Mouse (Mus musculus): Measurements from ENCODE around the gene Dvl2.

Gene Dvl2

DNA sequence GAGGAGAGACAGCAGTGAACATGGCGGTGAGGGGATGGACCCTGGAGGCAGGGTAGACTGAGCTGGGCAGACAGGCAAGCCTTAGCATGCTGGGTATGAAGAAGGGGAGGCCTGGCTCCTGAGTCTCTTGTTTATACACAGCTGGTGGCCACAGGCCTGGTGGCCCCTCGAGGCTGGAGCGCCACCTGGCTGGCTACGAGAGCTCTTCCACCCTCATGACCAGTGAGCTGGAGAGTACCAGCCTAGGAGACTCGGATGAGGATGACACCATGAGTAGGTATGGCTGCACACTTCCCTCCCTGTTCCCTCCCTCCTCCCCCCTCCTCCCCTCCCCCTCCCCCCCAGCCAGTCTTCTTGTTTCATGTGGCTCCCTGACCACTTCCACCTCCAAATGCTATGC lies 5.1 kb downstream of the Dvl2 start:
- in situ Hi-C loops (cut with MboI, MseI), result no loop called here

DNA sequence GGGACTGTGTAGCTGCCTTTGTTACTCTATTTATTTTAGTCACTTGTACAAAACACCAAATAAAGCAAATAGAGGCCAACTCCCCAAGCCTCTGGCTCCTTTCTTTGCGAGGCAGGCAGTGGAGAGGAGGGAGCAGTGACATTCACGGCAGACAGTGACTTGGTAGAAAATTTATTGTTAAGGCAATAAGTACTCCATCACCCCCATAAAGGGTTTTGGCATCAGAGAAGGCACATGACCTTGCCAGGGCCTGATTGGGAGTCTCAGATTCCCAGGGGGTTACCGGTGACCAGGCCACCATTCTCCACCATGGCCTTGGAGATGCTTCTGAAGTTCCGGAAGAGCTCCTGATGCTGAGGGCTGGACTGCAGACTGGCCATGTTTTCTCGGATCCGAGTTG lies 9.6 kb downstream of the Dvl2 start:
- in situ Hi-C loops (cut with MboI, MseI), result loop anchor here (10.0 kb wide), 1 partner anchor 595 kb away; the partner anchor contains the start of gene Kdm6b

GRCm38 (mm10) chr11:70010548-70010947 lies 10.2 kb downstream of the Dvl2 start:
- in situ Hi-C loops (cut with MboI, MseI), result loop anchor here (10.0 kb wide), 1 partner anchor 596 kb away; the partner anchor contains the start of gene Kdm6b

- in situ Hi-C loops (cut with MboI, MseI), result loop anchor here (10.0 kb wide), 1 partner anchor 596 kb away; the partner anchor contains the start of gene Kdm6b
These were observed 10.6 kb downstream of the Dvl2 start for GRCm38 (mm10) chr11:70010961-70011360.

DNA sequence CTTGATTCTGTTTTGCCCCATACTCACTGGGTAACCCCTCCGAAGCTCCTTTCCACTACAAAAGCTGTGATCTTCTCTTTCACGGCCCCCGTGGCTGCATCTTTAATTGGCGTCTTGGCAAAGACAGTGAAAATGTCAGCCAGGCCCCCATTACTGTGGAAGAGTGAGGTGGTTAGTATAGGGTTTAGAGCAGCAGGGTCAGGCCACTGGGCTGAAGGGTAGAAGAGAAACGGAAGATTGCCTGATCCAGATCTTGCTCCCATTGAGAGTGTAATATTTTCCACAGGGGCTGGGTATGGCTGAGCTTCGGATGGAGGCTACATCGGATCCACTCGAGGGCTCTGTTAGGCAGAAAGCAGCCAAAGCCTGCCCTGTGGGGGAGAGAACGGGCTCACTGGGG lies 12.5 kb downstream of the Dvl2 start:
- in situ Hi-C loops (cut with MboI, MseI), result loop anchor here (10.0 kb wide), 1 partner anchor 598 kb away; the partner anchor contains the start of gene Kdm6b

GRCm38 (mm10) chr11:70013408-70013807 lies 13.0 kb downstream of the Dvl2 start:
- in situ Hi-C loops (cut with MboI, MseI), result loop anchor here (10.0 kb wide), 1 partner anchor 599 kb away; the partner anchor contains the start of gene Kdm6b

GRCm38 (mm10) chr11:70014051-70014450 lies 13.7 kb downstream of the Dvl2 start:
- in situ Hi-C loops (cut with MboI, MseI), result loop anchor here (10.0 kb wide), 1 partner anchor 599 kb away; the partner anchor contains the start of gene Kdm6b

DNA sequence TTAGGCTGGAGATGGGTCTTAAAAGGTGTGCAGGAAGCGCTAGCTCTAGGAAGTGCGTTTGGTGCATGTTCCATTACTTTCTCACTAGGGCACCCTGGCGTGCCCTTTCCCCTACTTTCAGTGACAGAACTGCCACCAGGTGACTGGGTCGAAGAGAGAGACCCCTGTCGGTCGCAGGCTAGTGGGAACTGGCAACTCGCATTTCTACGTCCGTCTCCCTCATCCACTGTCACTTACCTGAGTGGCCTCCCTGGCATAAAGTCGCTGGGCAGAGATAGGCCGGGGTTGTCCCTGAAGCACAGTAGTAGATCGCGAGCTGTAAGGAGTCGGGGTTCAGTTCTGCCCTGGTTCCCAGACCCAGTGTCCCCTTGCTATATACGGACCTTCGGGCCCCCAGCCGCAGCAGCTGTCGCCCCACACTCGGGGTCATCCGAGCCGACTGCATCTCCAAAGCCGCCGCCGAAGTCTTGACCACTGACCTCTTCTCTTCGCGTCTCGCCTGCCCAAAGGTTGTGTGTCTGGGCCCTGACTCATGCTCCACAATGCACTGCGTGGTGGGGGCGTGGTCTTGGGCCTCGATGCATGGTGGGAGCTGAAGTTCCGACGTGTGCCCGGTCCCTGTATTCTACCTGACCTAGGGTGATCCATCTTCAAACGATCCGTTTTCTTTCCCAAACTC lies 14.6 kb downstream of the Dvl2 start, which contains the start of gene Acadvl:
Acadvl (minus strand) TSS at position 532 of the 679 bp plus-strand sequence.
- in situ Hi-C loops (cut with MboI, MseI), result loop anchor here (10.0 kb wide), 1 partner anchor 600 kb away; the partner anchor contains the start of gene Kdm6b

DNA sequence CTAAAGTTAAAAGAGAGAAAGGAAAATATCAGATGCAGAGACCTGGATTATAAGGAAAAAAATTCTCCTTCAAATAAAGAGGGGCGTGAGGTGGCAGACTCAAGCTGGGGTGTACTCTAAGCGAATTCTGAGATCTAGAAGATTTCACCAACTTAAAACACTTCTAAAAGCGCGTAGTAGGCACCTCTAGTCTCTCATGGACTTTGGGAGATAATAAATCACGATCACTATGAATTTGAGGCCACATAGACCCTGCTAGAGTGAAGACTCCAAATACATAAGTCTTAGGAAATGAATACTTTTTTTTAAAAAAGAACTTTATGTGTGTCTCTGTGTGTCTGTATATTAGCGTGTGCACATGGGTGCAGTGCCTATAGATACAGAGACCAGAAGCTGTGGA lies 15.3 kb downstream of the Dvl2 start:
- in situ Hi-C loops (cut with MboI, MseI), result loop anchor here (10.0 kb wide), 1 partner anchor 601 kb away; the partner anchor contains the start of gene Kdm6b

DNA sequence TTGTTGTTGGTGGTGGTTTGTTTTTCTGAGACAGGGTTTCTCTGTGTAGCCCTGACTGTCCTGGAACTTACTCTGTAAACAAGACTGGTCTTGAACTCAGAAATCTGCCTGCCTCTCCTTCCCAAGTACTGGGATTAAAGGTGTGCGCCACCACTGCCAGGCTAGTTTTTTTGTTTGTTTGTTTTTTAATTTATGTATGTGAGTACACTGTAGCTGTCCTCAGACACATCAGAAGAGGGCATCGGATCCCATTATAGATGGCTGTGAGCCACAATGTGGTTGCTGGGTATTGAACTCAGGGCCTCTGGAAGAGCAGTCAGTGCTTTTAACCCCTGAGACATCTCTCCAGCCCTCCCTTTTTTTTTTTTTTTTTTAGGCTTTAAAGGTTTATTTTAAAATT lies 15.8 kb downstream of the Dvl2 start:
- in situ Hi-C loops (cut with MboI, MseI), result loop anchor here (10.0 kb wide), 1 partner anchor 601 kb away; the partner anchor contains the start of gene Kdm6b

DNA sequence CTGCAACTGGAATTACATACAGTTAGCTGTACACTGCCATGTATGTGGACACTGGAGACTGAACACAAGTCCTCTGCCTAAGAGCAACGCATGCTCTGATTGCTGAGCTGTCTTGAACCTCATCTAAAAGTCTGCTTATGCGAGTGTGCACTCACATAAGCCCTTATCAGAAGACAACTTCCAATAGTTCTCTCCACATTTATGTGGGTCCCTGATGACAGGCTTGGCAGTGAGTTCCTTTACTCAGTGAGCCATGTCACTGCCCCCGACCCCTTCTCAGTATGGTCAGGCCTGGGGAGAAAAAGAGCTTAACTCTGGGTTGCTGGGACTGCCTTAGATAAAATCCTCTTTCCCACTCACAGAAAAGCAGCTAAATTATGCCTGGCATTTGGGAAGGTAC lies 16.3 kb downstream of the Dvl2 start, which contains the start of gene Dlg4:
Dlg4 (plus strand) TSS at position 274 of the 400 bp plus-strand sequence.
- in situ Hi-C loops (cut with MboI, MseI), result loop anchor here (10.0 kb wide), 1 partner anchor 602 kb away; the partner anchor contains the start of gene Kdm6b

GRCm38 (mm10) chr11:70017199-70017767 lies 16.9 kb downstream of the Dvl2 start:
- in situ Hi-C loops (cut with MboI, MseI), result loop anchor here (10.0 kb wide), 1 partner anchor 602 kb away; the partner anchor contains the start of gene Kdm6b

DNA sequence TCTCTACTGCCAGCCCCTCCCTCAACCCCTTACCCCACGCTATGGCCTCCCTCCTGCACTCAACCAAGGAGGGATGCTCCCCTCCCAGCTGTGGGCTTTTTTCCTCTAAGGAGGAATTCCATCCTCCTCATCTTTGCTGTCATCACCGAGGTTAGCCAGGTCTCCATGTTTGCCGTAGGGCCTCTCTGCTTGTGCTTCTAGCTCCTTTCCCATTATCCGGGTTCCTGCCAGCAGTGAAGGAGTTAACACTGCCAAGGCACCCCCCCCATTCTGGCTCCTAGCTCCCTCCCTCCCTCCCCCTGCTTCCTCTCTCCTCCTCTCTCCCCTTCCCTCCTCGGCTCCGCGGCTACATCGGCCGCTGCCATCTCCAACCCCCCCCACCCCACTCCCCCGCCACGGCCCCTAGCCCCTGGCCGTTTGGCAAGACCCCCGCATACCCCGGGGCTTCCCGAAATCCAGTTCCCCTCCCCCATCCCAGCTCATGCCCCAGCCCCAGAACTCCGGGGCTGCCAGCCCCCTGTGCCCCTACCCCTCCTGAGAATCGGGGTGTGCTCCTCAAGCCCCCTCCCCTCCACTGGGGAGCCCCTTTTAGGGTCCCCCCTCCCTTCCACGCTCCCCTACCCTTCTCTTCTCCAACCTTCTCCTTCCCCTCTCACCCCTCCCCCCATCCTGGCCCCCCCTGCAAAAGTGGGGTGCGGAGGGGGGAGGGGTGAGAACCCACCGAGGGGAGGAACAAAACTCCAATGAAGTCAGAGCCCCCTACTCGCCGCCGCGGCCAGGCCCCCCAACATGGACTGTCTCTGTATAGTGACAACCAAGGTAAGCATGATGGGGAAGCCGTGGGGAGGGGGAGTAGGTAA lies 18.0 kb downstream of the Dvl2 start:
- in situ Hi-C loops (cut with MboI, MseI), result loop anchor here (10.0 kb wide), 1 partner anchor 604 kb away; the partner anchor contains the start of gene Kdm6b

DNA sequence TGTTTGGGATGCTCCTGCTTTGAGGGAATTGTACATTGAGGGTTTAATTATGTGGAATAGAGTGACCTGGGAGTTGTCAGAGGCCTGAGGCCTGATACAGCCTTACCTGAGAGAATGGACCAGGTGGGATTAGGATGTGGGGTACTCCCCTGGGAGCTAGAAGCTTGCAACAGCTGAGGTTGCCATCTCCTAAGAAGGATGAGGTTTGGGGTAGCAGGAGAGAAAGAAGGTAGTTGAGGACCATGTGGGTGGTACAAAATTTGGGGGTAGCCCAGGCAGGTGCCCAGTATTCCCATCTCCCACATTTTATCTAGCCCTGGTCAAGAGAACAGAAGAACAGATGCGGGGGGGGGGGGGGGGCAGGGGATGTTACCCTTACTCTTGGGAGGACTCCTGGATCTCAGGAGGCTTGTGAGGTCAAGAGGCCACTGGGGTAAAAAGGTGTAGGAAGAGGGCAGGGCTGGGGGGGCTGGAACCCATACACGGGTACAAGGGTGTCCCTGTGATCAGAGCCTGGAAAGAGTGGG lies 19.2 kb downstream of the Dvl2 start:
- in situ Hi-C loops (cut with MboI, MseI), result loop anchor here (10.0 kb wide), 1 partner anchor 605 kb away; the partner anchor contains the start of gene Kdm6b

GRCm38 (mm10) chr11:70020022-70020631 lies 19.7 kb downstream of the Dvl2 start:
- in situ Hi-C loops (cut with MboI, MseI), result no loop called here

DNA sequence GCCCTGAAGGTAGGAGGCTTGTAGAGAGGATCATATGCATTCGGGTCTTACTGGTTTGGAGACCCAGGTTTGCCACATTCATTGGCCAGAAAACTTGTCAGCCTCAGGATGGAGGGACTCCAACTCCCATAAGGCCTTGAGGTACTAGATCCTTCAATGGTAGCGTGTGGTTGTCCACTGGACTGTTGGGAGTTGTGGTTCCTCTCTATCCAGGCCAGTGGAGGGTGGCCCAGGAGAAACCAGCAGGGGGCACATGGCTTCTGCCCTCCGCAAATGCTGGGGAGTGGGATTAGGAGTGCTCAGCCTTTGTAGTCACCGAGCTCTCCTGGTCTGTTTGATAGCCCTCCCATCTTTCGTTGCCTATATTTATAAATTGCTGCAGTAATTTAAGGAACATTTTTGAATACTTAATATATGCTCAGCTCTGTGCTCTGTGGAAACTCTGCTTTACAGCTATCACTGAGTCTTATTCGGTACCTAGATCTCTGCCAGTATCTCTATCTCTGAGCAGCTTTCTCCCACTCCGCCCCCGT lies 20.4 kb downstream of the Dvl2 start:
- in situ Hi-C loops (cut with MboI, MseI), result no loop called here

- in situ Hi-C loops (cut with MboI, MseI), result no loop called here
These were observed 21.1 kb downstream of the Dvl2 start for GRCm38 (mm10) chr11:70021264-70022132.

GRCm38 (mm10) chr11:70023481-70024150 lies 23.2 kb downstream of the Dvl2 start:
- in situ Hi-C loops (cut with MboI, MseI), result no loop called here

GRCm38 (mm10) chr11:70024151-70024514 lies 23.7 kb downstream of the Dvl2 start:
- in situ Hi-C loops (cut with MboI, MseI), result no loop called here
